Mouse (Mus musculus): ENCODE data around the gene Zbtb48. TPM values are rescaled to one million over a fixed set of nuclear protein-coding genes. Genes with fewer than 3 reads are reported as not detected.

The Zbtb48 gene
- polyA plus RNA-seq, 1 experiment, result 13.6 TPM

DNA sequence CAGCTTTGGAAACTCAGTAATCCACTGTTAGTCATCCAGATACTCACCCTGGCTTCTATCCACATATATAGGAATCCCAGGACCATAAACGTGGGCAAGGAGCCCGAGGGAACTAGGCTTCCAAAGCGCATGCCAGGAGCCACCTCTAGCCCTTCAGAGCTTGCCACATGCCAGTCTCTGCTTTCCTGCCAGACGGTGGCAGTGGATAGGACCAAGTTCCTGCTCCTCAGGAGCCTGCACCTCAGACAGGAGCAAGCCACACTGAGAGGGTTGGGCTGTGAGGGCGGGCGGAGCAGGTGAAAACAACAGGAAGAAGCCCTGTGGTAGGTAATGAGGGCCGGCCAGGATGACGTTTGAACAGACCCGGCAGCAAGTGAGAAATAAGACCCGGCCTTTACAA, 41.6 kb downstream of the Zbtb48 start:
- TF ChIP-seq CTCF (IDR thresholded peaks at IDR 0.05; ENCODE audit: extremely low read depth, insufficient read length, insufficient replicate concordance, low read depth, low read length) (no peak), POLR2A (IDR thresholded peaks at IDR 0.05; ENCODE audit: low read depth, low read length) (no peak)
- 12% methylated on average over 10 of the region's 10 CpGs for WGBS
- peaks cover 16% of the 10 kb centered on the region for H3K4me1 ChIP-seq (ENCODE audit: control insufficient read depth, insufficient read depth, insufficient read length, low read length)

DNA sequence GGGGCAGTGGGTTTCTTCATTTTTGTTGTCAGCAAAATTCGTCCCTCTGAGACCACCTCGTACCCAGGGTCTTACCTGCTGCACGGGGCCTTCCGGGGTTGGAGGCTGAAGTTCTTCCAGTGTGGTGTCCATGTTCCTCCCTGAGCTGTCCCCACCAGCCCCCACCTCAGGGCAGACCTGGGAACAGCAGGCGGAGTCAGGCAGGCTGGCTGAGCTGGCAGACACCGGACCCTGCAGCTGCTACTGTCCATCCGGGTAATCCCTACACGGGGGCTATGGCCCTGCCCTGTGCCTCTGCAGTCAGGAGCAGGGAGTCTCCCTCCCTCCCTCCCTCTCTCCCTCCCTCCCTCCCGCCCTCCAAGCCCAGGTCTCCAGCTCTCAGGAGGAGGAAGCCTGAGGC, 43.9 kb downstream of the Zbtb48 start:
- Histone ChIP-seq H3K4me3 (ENCODE audit: low read depth, low read length) (no peak overlapping the region), H3K36me3 (ENCODE audit: control insufficient read depth, insufficient read depth, low read length) (peaks cover 17% of the 10 kb centered on the region; the same call in 1 of the 2 replicates), H3K27me3 (ENCODE audit: control insufficient read depth, insufficient read depth, low read length) (no peaks in the 10 kb centered on the region), H3K4me1 (ENCODE audit: control insufficient read depth, insufficient read depth, insufficient read length, low read length) (peaks cover 13% of the 10 kb centered on the region), H3K27ac (ENCODE audit: insufficient read depth, low read depth, low read length) (no peak overlapping the region)
- whole genome bisulfite sequencing, result 60% methylated on average over 9 of the region's 9 CpGs
- TF ChIP-seq CTCF (IDR thresholded peaks at IDR 0.05; ENCODE audit: extremely low read depth, insufficient read length, insufficient replicate concordance, low read depth, low read length), result no peak
- TF ChIP-seq POLR2A (IDR thresholded peaks at IDR 0.05; ENCODE audit: low read depth, low read length), result no peak

More for the DNA sequence above, 41.6 kb downstream of the Zbtb48 start:
- Histone ChIP-seq H3K4me3 (ENCODE audit: low read depth, low read length) (peak overlapping the region; percentile 31), H3K36me3 (ENCODE audit: control insufficient read depth, insufficient read depth, low read length) (peaks cover 5% of the 10 kb centered on the region; the same call in 1 of the 2 replicates), H3K27ac (ENCODE audit: insufficient read depth, low read depth, low read length) (peak overlapping the region; percentile 55; the same call in 1 of the 2 replicates), H3K27me3 (ENCODE audit: control insufficient read depth, insufficient read depth, low read length) (no peaks in the 10 kb centered on the region)

DNA sequence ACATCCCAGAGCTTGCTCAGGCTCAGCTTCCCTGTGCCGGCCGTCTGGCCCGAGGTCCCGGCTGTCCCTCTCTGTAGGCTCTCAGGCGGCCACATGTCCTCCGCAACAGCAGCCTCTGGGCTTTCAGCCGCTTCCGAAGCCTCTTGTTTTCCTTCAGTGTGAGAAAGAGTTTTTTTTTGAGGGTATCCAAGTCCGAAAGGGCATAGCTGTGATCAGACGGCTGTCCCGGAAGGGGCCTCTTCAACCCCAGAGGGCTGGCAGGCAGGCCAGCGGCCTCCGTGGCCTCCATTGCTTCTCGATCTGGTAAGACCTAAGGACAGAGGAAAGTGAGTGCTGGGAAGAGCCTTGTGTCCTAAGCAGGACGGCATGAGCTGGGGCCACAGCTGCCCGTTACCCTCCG, 44.4 kb downstream of the Zbtb48 start:
- Histone ChIP-seq H3K27ac (ENCODE audit: insufficient read depth, low read depth, low read length) (no peak overlapping the region), H3K36me3 (ENCODE audit: control insufficient read depth, insufficient read depth, low read length) (peaks cover 18% of the 10 kb centered on the region; the same call in 1 of the 2 replicates), H3K27me3 (ENCODE audit: control insufficient read depth, insufficient read depth, low read length) (no peaks in the 10 kb centered on the region), H3K4me3 (ENCODE audit: low read depth, low read length) (no peak overlapping the region), H3K4me1 (ENCODE audit: control insufficient read depth, insufficient read depth, insufficient read length, low read length) (peaks cover 10% of the 10 kb centered on the region)
- TF ChIP-seq CTCF (IDR thresholded peaks at IDR 0.05; ENCODE audit: extremely low read depth, insufficient read length, insufficient replicate concordance, low read depth, low read length) (no peak), POLR2A (IDR thresholded peaks at IDR 0.05; ENCODE audit: low read depth, low read length) (no peak)
- WGBS, result 87% methylated on average over 17 of the region's 17 CpGs

DNA sequence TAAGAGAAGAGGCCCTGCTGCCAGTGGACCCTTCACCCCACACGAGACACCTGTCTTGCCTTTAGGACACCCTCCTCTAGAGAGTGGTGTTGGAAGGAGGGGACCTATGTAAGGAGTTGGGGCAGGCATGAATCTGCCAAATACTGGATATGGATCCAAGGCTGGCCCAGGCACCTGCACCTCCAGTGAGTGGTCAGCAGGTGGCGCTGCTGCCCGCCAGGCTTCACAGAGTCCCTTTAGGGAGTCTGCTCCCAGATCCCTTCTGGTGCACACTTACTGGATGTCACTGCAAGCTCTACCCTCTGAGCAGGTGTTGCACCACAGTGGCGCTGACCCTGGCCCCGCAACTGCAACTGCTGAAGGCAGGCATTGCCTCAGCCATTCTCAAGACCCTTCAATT, 46.1 kb downstream of the Zbtb48 start:
- peaks cover 24% of the 10 kb centered on the region; the same call in 1 of the 2 replicates for H3K36me3 ChIP-seq (ENCODE audit: control insufficient read depth, insufficient read depth, low read length)

DNA sequence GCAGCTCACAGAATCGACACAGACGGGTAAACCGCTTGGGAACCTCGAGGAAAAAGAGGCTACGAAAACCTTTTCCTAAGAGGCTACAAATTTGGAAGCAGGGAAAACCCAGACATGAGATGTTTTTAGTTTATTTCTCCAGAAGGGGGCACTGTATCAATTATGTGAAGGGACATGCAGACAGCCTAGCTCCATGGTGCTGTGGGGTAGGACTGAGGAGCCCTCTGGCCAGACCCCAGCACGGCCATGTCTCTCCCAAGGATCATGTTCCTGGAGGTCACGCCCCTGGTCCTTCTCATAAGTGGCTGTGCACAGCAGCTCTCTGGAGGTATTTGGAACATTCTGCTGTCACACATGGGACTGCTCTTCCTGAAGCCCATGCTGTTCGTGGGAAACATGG, 46.8 kb downstream of the Zbtb48 start:
- Histone ChIP-seq H3K27ac (ENCODE audit: insufficient read depth, low read depth, low read length) (no peak overlapping the region), H3K4me3 (ENCODE audit: low read depth, low read length) (no peak overlapping the region), H3K27me3 (ENCODE audit: control insufficient read depth, insufficient read depth, low read length) (no peaks in the 10 kb centered on the region), H3K4me1 (ENCODE audit: control insufficient read depth, insufficient read depth, insufficient read length, low read length) (no peaks in the 10 kb centered on the region), H3K36me3 (ENCODE audit: control insufficient read depth, insufficient read depth, low read length) (peaks cover 24% of the 10 kb centered on the region; the same call in 1 of the 2 replicates)
- 72% methylated on average over 8 of the region's 8 CpGs for WGBS
- TF ChIP-seq CTCF (IDR thresholded peaks at IDR 0.05; ENCODE audit: extremely low read depth, insufficient read length, insufficient replicate concordance, low read depth, low read length), result peak; percentile 40; the same call in 1 of the 2 replicates
- no peak for TF ChIP-seq POLR2A (IDR thresholded peaks at IDR 0.05; ENCODE audit: low read depth, low read length)

More for the DNA sequence above, 46.1 kb downstream of the Zbtb48 start:
- WGBS, result 12% methylated on average over 5 of the region's 5 CpGs
- H3K4me1 ChIP-seq (ENCODE audit: control insufficient read depth, insufficient read depth, insufficient read length, low read length), result no peaks in the 10 kb centered on the region
- no peaks in the 10 kb centered on the region for H3K27me3 ChIP-seq (ENCODE audit: control insufficient read depth, insufficient read depth, low read length)
- TF ChIP-seq POLR2A (IDR thresholded peaks at IDR 0.05; ENCODE audit: low read depth, low read length) (no peak), CTCF (IDR thresholded peaks at IDR 0.05; ENCODE audit: extremely low read depth, insufficient read length, insufficient replicate concordance, low read depth, low read length) (peak; percentile 99)
- H3K4me3 ChIP-seq (ENCODE audit: low read depth, low read length), result no peak overlapping the region
- no peak overlapping the region for H3K27ac ChIP-seq (ENCODE audit: insufficient read depth, low read depth, low read length)

DNA sequence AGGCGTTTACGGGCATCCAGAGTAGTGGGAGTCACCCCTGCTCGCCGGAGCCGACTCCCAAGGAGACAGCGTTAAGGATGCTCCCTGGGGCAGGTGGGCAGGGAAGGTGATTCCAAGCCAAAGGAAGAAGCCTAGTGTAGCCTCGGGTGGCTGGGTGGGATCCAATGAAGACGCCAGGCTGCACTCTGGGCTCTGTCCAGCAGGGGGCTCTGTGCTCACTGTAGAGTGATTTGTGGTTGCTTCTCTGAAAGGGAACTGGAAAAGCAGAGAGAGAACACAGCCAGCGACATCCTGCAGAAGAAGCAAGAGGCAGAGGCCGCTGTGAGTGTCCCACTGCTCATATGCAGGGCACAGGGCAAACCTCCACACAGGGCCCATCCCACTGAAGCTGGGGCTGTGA, 49.7 kb downstream of the Zbtb48 start:
- Histone ChIP-seq H3K27ac (ENCODE audit: insufficient read depth, low read depth, low read length) (no peak overlapping the region), H3K4me1 (ENCODE audit: control insufficient read depth, insufficient read depth, insufficient read length, low read length) (no peaks in the 10 kb centered on the region), H3K4me3 (ENCODE audit: low read depth, low read length) (no peak overlapping the region), H3K36me3 (ENCODE audit: control insufficient read depth, insufficient read depth, low read length) (peaks cover 46% of the 10 kb centered on the region), H3K27me3 (ENCODE audit: control insufficient read depth, insufficient read depth, low read length) (no peaks in the 10 kb centered on the region)
- 42% methylated on average over 10 of the region's 10 CpGs for WGBS
- peak; percentile 85; the same call in 1 of the 2 replicates for TF ChIP-seq CTCF (IDR thresholded peaks at IDR 0.05; ENCODE audit: extremely low read depth, insufficient read length, insufficient replicate concordance, low read depth, low read length)
- no peak for TF ChIP-seq POLR2A (IDR thresholded peaks at IDR 0.05; ENCODE audit: low read depth, low read length)

DNA sequence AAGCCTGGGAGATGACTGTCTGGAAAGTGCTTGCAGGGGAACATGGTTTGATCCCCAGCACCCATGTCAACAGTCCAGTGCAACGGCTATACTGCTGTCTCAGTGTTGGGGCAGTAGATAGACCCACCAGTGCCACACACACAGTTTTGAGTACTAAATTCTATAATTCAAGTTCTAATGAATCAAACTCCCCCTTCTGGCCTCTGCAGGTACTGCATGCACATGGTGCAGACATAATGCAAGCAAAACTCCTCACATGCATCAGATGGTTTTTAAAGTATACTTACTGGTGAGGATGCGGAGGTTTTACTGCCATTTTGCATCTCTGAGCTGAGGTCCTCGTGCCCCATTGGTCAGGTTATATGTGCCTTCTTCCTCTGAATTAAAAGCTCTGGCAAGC, 52.0 kb downstream of the Zbtb48 start:
- 96% methylated on average over 3 of the region's 3 CpGs for WGBS
- H3K27ac ChIP-seq (ENCODE audit: insufficient read depth, low read depth, low read length), result no peak overlapping the region
- no peaks in the 10 kb centered on the region for H3K4me1 ChIP-seq (ENCODE audit: control insufficient read depth, insufficient read depth, insufficient read length, low read length)
- peaks cover 46% of the 10 kb centered on the region for H3K36me3 ChIP-seq (ENCODE audit: control insufficient read depth, insufficient read depth, low read length)
- no peak overlapping the region for H3K4me3 ChIP-seq (ENCODE audit: low read depth, low read length)
- peak; percentile 32; the same call in 1 of the 2 replicates for TF ChIP-seq CTCF (IDR thresholded peaks at IDR 0.05; ENCODE audit: extremely low read depth, insufficient read length, insufficient replicate concordance, low read depth, low read length)
- no peak for TF ChIP-seq POLR2A (IDR thresholded peaks at IDR 0.05; ENCODE audit: low read depth, low read length)
- no peaks in the 10 kb centered on the region for H3K27me3 ChIP-seq (ENCODE audit: control insufficient read depth, insufficient read depth, low read length)

Measured in small intestine, adult 2 months (tissue).